Mouse (Mus musculus) heart, adult 11 months (tissue): ENCODE results near the gene Ebf1.
A peak's percentile ranks its signal among the peaks of the same experiment; 100 is the strongest.

ENCODE experiments used
- DNase-seq: peaks from one replicate; pipeline ENCODE4 v3.0.0; 2022

The Ebf1 gene

DNA sequence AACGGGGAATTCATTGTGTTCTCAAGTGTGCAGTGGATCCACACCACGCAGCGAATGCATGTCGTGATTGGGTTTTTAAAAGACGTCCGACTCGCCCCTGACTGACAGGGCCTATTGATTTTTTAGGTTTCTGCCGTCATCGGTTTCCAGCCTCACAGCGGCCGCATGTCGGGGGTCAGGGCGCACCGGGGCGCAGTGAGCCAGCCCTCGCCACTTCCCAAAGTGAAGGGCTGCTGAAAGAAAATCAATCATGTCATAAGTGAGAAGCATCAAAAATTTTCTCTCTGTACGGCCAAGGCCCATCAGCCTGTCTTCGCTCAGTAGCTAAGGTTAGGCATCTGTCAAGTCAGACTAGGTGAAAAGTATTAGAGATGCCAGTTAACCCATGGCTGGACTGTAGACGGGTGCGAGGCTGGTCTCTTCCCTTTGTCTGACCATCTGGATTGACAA lies 124.0 kb downstream of the Ebf1 start:
- peak; percentile 87 for DNase-seq

DNA sequence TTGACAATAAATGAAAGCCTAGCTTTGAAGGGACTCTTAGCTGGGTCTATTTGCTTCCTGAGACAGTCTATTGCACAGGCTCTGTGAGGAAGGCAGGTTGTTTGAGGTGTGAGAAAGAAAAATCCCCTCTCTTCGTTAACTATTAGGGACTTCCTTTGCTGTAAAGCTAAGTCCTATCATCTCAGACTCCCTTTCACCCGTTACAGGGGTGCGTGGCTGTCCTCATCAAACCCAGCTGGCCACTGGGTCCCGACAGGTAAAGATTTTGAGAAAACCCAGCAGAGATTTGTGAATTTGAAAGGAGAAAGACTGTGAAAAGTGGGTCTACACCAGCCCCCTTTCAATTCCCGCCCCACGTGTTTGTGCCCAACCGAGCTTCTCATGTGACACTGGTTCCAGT lies 127.3 kb downstream of the Ebf1 start:
- DNase-seq: peak; percentile 67

DNA sequence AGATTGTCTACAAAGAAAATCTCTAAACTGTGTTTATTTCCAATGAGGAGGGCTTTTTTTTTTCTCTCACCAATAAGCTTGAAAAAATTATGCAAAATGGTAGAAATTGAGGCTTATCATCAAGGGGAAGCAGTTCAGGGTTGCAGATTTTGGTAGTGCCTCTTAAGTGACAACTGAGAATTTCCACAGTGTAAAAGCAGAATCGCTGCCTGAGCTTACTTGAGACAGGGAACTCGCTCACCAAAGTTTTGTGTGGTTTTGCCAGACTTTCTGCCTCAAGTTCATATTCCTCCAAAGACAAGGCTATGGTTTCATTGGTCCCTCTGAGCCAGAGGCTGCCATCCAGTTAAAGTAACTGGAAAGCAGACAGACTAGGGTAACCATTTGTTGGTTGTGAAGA lies 128.8 kb downstream of the Ebf1 start:
- DNase-seq: peak; percentile 64

DNA sequence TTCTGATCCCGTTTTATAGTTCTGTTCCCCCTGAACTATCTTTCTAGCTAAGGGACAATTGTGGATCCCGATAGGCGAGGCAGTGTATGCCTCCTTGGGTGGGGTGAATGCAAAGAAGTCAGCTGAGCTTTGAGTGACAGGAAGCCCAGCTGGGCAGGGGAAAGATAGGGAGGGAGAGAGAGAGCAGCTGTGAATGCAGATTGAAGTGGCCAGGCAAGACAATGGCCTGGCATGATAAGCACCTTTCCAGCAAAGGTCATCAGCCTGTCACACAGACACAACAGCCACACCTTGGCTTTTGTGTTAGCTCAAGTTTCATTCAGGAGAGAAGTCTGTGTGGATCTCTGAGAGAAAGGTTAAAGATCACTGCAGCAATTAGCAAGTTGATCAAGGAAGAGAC lies 129.6 kb downstream of the Ebf1 start:
- DNase-seq: peak; percentile 92

DNA sequence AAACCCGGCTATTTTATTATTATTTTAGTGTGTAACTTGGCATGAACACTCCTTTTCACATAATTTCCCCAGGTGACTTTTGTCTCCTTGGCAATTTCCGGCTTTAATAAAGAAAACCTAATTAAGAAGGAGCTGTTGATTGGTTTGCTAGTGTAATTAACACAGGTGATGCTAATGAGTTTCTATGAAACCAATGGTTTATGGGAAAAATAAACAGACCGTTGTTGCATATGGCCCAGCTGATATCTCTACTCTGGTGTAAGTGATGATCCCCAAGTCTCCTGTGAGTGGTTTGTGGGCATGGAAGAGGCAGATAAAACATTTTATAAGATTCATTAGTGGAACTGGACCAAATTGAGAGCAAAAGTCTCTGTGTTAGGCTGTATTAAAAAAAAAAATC lies 132.2 kb downstream of the Ebf1 start:
- DNase-seq: peak; percentile 19

DNA sequence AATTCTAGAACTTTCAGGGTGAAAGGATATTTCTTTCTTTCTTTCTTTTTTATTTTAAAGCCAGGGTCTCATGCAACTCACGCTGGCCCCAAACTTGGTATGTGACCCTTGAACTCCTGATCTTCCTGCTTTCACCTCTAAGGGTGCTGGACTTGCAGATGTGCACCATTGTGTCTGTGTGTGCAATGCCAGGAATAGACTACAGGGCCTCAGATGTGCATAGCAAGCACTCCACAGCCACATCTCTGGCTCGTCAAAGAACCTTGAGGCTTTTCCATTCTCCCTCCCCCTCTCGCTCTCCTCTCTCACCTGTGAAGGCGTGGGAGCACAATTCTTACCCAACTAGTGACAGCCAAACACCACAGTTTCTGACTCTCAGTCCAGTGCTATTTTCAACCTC lies 137.2 kb downstream of the Ebf1 start:
- DNase-seq: peak; percentile 63

DNA sequence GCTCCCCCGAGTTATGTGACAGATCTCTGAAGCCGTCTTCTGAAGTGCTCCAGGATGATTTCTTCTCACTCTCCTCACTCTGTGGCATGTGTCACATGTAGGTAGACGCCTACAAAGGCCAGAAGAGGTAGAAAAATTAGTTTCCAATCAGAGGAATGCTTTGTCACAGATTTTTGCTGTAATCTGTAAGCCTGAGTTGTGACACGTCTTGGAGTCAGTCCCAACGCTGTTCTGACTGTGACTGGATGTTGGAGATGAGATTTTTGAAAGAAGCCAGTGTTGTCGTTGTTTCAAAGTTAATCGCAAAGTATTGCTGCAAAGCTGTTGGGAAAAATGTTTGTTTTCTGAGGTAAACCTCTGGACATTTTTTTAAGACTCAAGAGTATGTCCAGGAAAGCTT lies 139.2 kb downstream of the Ebf1 start:
- DNase-seq: peak; percentile 90

DNA sequence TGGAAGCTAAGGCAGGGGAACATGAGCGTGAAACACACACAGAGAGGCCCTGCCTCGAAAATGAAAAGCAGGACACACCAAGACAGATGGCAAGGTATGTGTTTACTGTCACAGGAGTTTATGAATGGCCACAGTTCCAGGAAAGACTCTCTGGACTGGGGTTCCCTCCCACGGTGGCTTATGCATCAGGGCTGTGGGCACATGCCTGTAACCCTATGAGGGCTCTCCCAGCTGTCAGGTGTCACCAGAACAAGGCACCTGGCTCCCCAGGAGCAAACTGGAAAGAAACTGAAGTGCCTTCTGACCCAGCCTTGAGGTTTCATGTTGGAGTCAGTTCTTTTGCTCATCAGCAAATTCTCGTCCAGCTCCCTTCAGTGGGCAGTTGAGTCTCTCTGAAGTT lies 141.7 kb downstream of the Ebf1 start:
- peak; percentile 73 for DNase-seq

DNA sequence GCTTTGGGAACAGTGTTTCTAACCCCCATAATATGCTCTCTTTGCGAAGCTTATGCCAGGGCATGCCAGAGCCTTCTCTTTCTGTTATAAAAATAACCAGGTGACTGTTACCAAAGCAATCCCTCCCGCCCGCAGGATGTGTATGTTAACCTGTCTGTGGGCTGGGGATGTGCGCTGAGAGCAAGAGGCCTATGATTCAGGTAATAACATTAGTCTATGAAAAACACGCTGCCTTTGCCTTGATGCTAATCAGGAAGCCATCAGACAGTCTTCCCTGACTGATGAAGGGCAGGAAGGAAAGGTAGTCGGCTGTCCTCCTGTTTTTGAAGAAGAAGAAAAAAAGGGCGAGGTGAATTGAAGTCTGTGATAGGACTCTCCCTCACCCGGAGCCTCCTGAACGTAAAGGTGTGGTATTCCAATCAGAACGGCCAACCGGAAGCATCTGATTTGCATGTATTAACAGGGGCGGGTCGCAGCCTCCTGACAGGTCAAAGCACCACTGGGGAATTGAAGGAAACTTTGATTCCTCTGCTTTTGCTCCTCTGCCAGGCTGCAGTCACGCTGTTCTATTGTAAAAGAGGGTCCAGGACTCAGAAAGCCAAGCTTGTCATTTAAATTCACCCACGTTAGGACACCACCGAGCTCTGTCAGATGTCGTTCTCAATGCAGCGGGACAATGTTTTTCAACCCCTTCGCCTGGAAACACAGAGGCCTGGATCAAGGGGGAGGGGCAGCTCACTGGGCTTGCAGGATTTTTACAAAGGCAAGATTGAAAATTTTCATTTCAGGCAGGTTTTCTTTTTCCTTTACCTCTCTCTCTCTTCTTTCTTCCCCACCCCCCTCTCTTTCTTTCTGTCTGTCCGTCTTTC lies 144.2 kb downstream of the Ebf1 start:
- DNase-seq: peak; percentile 83

DNA sequence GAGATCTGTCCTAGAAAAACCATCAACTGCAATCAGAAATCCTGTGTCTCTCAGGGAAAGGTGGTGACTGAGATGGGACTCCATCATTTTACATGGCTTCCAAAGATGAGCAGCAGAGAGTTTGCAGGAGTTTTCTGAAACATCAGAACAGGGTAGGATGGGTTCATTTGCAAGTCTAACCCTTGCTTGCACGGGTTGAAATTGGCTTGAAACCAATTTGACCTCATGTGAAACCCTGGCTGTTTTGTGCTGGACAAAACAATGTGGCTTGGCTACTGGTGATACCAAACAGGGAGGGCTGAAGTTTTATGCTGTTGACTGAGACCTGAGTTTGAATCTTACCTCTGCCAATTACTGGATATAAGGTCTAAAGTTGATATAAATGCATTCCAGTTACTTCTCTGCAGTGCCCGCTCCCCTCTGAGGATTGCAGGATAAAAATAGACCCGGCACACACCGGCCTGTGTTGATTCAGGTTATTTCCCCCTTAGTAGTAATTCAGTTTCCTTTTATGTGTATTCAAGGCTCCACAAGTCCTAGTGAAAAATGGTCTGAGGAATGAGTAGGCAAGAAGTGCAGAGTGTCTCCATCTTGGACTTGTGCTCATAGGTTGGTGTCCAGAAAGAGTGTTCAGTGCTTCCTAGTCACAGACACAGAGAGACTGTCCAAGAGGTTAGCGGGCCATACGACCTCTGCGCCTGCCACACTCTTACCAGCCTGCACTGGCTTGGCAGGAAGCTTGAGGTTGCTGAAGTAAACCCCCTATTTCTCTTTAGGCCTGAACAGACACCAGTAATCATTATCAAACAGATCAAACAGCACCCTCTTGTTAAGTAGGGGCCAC lies 147.1 kb downstream of the Ebf1 start:
- DNase-seq: peak; percentile 88

DNA sequence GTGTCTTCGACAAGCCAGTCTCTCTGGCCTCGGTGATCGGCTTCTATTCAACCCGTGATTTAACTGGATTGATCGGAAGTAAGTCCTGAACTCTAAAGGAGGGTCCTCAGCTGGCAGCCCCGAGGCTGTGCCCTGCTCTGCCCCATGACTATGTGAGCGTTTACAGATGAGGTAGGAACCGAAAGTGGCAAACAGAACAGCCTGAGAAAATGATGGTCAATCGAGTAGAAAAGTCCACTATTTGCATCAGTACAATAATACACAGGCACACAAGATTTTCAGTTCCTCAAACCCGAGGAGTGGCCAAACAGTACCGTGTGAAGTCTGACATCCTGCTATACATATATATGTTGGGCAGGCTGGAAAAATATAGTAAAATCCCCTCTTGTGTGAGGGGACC lies 147.9 kb downstream of the Ebf1 start:
- DNase-seq: peak; percentile 70

DNA sequence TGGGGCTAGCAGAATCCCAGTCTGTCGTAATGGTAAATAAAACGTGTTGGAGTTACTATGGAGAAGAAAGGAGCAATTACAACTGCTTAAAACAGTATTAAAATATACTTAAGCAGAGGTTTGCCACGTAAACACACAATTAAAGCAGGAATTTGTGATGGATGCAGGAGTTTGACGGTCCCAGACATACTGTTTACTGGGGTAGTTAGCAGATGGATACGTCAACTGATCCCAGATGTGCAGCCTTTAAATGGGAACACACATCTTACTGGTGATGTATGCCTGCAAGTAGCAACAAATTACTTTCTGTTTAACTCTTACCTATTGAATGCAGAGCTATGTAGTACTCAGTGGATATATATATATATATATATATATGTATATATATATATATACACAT lies 149.1 kb downstream of the Ebf1 start:
- DNase-seq: no peak

DNA sequence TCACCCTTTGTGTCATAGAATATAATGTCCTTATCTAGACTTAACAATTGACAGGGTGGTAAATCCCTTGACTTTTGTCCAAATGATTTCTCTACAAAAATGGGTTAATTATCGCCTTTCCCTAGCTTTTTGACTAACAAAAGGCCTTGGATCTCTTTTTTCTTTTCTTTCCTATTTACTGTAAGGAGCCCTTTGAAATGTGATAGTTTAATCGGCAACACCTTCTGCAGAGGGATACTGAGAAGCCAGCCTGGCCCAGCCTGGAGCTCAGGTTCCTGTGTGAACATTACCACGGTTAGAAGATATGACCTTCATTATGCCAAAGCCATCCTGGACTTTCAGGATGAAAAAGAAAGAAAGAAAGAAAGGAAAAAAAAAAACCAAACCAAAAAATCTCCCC lies 150.2 kb downstream of the Ebf1 start:
- no peak for DNase-seq

DNA sequence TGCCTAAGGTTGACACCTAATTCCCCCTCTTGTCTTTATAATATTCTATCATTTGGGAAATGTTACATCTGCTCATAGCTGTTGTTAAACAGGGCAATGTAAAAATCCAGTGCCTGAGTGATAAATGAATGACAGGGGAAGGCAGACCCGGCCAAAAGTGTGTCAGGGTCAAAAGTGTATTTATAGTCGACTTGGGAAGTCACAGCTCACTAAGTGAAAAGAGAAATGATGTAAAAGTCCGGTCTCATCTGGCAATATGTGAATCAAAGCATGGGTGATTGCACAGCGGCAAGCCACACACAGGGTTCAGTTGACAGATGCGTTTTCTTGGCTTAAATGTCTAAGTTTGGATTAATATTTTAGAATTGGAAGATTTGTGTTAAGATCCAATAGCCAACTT lies 151.2 kb downstream of the Ebf1 start:
- DNase-seq: peak; percentile 65

DNA sequence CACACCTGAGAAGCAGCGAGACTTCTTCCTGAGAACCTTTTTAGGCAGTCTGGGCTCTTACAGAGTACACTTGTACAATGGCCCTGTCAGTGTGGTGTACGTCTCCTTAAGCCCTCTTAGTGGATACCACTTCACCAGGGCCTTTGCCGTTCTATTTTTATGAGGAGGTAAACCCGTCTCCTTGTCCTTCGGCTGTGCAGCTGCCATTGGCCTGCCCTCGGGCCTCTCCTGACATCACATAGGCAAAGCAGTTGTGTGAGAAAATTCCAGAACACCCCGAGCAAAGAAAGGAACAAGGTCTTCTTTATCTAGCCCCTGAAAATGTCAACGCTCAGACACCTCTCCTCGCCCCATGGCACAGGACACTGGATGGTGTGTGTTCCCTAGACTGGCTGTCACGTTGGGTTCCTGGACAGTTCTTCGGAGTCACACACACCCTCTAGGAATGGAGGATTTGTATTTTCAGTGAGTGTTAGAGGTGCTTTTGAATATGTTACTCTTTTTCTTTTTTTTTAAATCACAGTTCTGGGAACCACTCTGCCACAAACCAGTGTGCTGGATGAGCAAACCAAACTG lies 154.0 kb downstream of the Ebf1 start:
- DNase-seq: peak; percentile 71

DNA sequence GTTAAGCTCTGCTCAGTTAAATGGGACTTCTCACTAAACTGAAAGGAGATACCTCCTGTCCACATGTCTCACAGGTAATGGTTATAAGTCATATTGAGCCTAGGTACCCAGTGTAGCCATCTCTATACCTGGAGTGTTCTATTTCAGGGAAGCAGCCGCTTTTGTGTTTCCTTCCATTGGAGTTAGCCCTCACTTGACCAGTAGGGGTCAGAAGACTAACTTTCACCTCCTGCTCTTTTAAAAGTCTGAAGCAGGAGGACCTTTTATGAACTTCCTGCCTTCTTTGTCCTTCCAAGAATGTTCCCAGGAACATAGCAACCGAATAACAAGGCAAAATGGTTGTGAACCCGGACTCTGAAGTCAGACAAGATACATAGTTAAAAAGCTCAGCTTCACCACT lies 157.3 kb downstream of the Ebf1 start:
- peak; percentile 53 for DNase-seq

DNA sequence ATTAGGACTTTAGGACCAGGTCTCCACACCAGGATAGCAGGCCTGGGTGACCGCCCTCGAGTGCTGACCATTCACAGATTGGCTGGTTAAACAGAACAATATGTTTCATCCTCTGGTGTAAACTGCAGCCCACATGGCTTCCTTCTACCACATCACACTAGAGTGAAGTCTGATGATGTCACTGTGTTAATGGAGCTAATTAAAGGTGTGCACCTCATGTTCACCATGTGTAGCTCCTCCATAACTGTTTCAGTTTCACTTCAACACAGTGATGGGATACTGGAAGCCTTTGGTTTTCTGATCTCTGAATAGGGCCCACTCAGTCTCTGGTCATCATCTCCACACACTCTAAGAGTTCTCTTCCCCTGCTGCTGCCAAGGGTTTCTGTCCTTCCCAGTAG lies 158.4 kb downstream of the Ebf1 start:
- DNase-seq: no peak

DNA sequence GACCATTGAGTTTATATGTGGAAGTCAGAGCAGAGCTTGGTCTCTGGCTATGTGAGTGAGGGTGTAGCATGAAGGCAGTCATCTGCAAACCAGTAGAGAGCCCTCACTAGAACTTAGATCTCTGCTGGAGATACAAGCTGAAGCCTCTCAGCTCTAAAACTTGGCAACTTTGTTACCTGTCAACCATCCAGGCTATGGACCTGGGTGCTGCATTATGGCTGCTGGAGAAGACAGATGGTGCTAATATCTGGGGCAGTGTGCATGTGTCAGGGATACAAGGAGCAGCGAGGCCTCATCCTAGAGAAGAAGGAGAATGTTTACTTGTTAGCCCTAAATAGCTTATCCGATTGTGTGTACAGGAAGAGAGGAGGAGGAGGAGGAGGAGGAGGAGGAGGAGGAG lies 159.4 kb downstream of the Ebf1 start:
- DNase-seq: peak; percentile 73

DNA sequence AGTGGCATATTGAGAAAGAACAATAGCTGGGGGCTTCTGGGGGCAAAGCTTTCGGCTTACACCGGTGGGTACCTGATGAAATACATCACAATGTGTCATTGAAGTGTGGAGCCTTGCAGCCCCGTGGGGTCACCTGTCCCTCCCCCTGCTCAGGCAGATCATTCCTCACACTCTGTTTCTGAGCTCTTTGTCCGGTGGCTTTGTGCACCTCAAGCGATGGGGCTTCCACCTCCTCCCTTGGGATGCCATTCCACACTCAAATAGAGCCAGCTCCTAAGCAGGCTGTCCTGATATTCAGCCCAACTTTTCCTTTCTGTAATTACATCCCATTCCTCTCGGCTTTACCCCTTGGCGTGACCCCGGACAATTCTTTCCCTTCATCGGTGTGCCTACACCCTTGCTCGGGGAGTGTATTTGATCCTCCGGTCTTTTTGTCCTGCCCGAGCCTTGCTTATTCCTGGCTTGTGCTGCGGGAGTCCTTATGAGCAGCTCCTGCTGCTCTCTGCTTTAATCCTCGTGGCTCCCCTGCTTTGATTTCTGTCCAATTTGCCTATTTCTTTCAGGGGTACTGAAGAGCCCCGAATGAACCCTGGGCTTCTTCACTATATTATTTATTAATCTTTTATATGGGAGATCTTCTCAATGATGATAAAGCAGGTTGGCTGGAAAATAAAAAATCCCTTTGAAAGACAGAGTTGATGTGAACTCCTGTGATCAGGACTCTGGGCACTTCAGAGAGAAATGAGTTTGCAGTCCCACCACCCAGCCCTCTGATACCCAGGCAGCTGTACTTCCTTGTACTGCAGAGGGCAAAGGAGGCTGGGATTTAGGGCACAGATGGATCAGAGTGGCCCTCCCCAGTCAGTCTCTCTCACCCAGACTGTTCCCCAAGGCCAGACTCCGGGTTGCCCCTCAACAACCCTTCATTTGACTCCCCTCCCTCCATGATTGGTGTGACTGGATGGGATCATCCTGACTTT lies 160.5 kb downstream of the Ebf1 start:
- peak; percentile 88 for DNase-seq

DNA sequence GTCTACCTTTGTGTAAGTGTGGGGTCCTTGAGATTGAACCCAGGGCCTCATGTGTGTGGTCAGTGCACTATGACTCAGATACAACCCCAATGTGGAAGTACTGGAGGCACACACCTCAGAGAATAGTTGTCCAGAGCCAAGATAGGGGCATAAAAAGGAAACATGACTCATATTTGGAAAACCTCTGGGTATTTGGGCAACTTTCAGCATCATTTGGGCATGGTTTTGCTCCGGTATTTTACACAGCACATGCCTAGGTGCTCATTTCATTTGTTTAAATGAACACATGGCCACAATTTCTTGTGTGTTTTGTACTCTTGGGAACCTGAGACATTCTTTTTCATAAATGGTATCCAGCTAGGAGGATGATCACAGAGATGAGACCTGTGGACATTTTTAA lies 161.9 kb downstream of the Ebf1 start:
- DNase-seq: peak; percentile 23

DNA sequence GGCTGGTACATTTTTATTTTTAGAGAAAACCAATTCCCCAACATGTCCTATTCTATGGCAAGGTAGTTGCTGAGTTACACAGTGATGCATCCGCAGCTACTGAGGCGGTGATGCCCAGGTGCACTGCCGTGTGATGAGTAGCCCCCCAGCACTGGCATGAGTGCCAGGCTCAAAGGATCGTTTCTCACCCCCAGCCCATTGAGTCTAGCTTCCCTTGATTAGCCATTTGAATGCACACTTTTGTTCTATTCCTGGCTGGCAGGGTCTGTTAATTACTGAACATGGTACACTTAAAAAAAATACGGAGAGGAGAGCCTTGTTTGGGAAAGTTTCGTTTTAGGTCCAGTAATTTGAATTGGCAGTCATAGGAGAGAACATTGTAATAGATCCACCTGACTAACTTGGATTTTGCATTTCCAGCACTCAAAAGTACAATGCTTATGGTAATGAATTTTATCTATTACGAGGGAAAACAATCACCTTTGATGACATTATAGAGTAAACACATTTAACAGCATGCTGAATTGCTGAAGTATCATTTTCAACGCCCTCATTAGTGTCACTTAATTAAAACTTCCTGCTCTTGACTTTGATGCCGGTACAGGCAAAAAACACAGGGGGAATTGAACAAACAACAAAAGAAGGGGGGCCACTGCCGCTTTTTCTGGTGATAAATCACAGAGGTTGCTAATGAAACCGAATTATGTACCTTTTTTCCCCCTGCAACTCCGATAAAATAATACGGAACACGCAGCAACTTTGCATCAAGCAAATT lies 167.3 kb downstream of the Ebf1 start:
- DNase-seq: no peak

DNA sequence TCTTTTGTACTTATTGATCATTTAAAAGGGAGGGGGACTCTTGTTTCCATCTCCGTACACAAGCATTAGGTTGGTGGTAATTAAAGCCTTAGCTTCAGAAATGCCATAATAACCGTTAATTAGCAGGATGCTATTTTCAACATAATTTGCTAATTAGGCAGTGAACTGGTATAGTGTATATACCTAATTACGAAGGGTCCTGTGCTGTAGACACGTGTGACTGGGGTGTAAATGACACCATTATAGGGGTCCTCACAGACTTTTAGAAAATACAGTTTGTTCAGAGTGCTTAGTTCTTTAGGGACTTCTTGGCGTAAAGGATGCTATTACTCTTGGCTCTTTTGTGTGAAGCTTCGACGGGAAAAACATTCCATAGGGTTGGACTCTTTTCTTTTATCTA lies 167.9 kb downstream of the Ebf1 start:
- no peak for DNase-seq
